Mouse (Mus musculus) kidney, postnatal 0 days (tissue): ENCODE results near the gene Osbpl3. TPM values are rescaled to one million over a fixed set of nuclear protein-coding genes. Genes with fewer than 3 reads are reported as not detected.

Source experiments
- ATAC-seq: fragments of 200-750 bp; cut with Nextera tagmentation; replicated peaks from 2 replicates; pipeline ENCODE4 v1.8.0; 2017; ENCODE audit warnings: low read depth, moderate number of reproducible peaks, moderate TSS enrichment, moderate library complexity; ENCODE audit not compliant: low FRiP score
- DNase-seq: peaks from one replicate; pipeline ENCODE4 v3.0.0-alpha.2; 2016; ENCODE audit warnings: low spot score
- H3K27ac ChIP-seq: fragments of 300-500 bp; sonication (generic); 2 replicates; pipeline ENCODE4 v1.5.1; 2014; ENCODE audit warnings: mild to moderate bottlenecking
- H3K27me3 ChIP-seq: fragments of 300-500 bp; sonication (generic); 2 replicates; pipeline ENCODE4 v1.6.1; 2014; ENCODE audit warnings: low read length, mixed read lengths; ENCODE audit not compliant: insufficient read depth
- H3K36me3 ChIP-seq: fragments of 300-500 bp; sonication (generic); 2 replicates; pipeline ENCODE4 v1.6.1; 2014; ENCODE audit warnings: low read length, mixed read lengths; ENCODE audit not compliant: insufficient read depth
- H3K4me1 ChIP-seq: fragments of 300-500 bp; sonication (generic); replicated peaks from 2 replicates; pipeline ENCODE4 v1.6.1; 2014; ENCODE audit warnings: antibody characterized with exemption, low read length, mixed read lengths; ENCODE audit not compliant: insufficient read depth
- H3K4me2 ChIP-seq: fragments of 300-500 bp; sonication (generic); 2 replicates; pipeline ENCODE4 v1.6.1; 2014; ENCODE audit warnings: mild to moderate bottlenecking, low read length, moderate library complexity, mixed read lengths
- H3K4me3 ChIP-seq: fragments of 300-500 bp; sonication (generic); replicated peaks from 2 replicates; pipeline ENCODE4 v1.5.1; 2014; ENCODE audit warnings: low read depth, low read length
- H3K9ac ChIP-seq: fragments of 300-500 bp; sonication (generic); 2 replicates; pipeline ENCODE4 v1.6.1; 2014; ENCODE audit warnings: low read depth, low read length
- H3K9me3 ChIP-seq: fragments of 300-500 bp; sonication (generic); replicated peaks from 2 replicates; pipeline ENCODE4 v1.6.1; 2016; ENCODE audit warnings: low read length, inconsistent platforms, mixed read lengths
- CTCF ChIP-seq: IDR thresholded peaks from 2 replicates; pipeline ENCODE4 v1.5.1; 2016; ENCODE audit warnings: antibody characterized with exemption, low read depth, mild to moderate bottlenecking, moderate library complexity
- WGBS: fragments of 180-500 bp; shearing (Covaris S2); extraction: QIAGEN DNeasy Blood & Tissue Kit; methylation state at CpG from one replicate; pipeline ENCODE4 v1.1.7; 2014; 5-methylcytosine and 5-hydroxymethylcytosine counted together
- polyA plus RNA-seq: library from polyadenylated mRNA; unstranded; fragments of >200 nt; fragmentation: Nextera tagmentation; extraction: Ambion mirVana; gene quantifications from 2 replicates; pipeline ENCODE4 v1.2.1, GENCODE M21; 2015

Osbpl3 gene
- polyA plus RNA-seq, 1 experiment from 2014 or later: 17.4 TPM

DNA sequence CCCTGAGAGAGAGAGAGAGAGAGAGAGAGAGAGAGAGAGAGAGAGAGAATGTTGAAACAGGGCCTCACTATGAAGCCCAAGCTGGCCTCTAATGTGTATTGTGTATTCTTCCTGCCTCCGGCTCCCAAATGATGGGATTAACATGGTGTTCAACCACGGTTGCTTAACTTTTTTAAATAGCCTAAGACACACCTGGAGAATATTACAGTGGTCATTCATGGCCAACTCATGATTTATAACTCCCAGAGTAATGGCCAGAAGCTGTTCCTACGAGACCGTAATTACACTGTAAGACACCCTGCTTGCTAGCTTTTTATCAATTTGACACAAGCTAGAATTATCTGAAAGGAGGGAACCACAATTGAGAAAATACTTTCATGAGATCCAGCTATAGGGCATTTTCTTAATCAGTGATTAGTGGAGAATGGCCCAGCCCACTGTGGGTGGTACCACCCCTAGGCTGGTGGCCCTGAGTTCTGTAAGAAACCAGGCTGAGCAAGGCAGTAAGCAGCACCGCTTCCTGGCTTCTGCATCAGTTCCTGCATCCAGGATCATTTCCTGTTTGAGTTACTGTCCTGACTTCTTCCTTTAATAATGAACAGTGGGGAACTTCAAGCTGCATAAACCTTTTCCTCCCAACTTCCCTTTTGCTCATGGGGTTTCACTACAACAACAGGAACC lies 115.6 kb downstream of the Osbpl3 start:
- no peak for TF ChIP-seq CTCF
- Histone ChIP-seq H3K27me3 (no peaks in the 10 kb centered on the region), H3K4me1 (peaks cover 5% of the 10 kb centered on the region; the same call in 1 of the 2 replicates), H3K4me2 (no peak overlapping the region), H3K9ac (no peak overlapping the region), H3K9me3 (no peaks in the 10 kb centered on the region), H3K36me3 (peaks cover 3% of the 10 kb centered on the region; the same call in 1 of the 2 replicates), H3K4me3 (no peak overlapping the region), H3K27ac (no peak overlapping the region)
- DNase-seq (no peak), ATAC-seq (no peak)
- WGBS: 66% methylated on average over 5 of the region's 5 CpGs

DNA sequence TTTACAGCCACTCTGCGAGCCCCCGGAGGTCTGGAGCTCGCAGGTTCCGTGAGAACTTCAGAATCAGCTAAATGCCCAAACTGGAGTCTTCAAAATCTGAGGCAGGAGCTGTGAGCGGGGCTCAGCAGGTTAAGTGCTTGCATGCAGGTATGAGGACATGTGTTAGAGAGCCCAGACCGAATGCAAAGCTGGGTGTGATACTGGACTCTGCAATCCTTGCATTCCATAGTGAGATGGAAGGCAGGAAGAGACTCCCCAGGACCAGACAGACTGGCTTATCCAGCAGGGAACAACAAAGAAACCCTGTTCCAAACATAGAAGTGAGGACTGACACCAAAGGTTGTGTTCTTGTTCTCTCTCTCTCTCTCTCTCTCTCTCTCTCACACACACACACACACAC lies 118.6 kb downstream of the Osbpl3 start:
- H3K27ac ChIP-seq: peak overlapping the region; percentile 19; the same call in 1 of the 2 replicates
- H3K4me3 ChIP-seq: no peak overlapping the region
- H3K4me2 ChIP-seq: no peak overlapping the region
- H3K27me3 ChIP-seq: no peaks in the 10 kb centered on the region
- TF ChIP-seq CTCF: no peak
- no peaks in the 10 kb centered on the region for H3K9me3 ChIP-seq
- no peak for DNase-seq
- ATAC-seq: no peak
- WGBS: 47% methylated on average over 6 of the region's 6 CpGs
- peaks cover 2% of the 10 kb centered on the region; the same call in 1 of the 2 replicates for H3K36me3 ChIP-seq
- no peak overlapping the region for H3K9ac ChIP-seq
- H3K4me1 ChIP-seq: peaks cover 5% of the 10 kb centered on the region; the same call in 1 of the 2 replicates

DNA sequence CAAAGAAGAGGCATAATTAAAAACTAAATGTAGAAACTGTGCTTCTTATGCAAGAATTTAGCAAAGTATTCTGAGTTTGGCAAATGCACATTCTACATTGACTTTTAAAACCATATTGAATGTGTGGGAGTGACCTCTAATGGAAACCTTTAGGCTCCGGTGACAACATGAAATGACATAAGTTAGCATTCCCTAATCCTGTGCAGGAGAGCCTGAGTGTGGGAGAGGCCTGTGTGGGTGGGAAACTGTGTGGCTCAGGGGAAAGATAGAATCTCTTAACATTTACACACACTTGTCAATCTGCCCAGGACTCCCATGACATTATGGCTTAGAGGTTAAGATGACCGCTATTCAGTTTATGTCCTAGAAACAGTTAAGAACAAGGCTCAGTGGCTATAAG lies 119.6 kb downstream of the Osbpl3 start:
- peaks cover 5% of the 10 kb centered on the region; the same call in 1 of the 2 replicates for H3K4me1 ChIP-seq
- H3K9ac ChIP-seq: no peak overlapping the region
- no peak overlapping the region for H3K27ac ChIP-seq
- no peaks in the 10 kb centered on the region for H3K9me3 ChIP-seq
- TF ChIP-seq CTCF: no peak
- no peaks in the 10 kb centered on the region for H3K36me3 ChIP-seq
- WGBS: 44% methylated on average over 2 of the region's 2 CpGs
- ATAC-seq: no peak
- no peaks in the 10 kb centered on the region for H3K27me3 ChIP-seq
- H3K4me3 ChIP-seq: no peak overlapping the region
- DNase-seq: no peak
- no peak overlapping the region for H3K4me2 ChIP-seq

DNA sequence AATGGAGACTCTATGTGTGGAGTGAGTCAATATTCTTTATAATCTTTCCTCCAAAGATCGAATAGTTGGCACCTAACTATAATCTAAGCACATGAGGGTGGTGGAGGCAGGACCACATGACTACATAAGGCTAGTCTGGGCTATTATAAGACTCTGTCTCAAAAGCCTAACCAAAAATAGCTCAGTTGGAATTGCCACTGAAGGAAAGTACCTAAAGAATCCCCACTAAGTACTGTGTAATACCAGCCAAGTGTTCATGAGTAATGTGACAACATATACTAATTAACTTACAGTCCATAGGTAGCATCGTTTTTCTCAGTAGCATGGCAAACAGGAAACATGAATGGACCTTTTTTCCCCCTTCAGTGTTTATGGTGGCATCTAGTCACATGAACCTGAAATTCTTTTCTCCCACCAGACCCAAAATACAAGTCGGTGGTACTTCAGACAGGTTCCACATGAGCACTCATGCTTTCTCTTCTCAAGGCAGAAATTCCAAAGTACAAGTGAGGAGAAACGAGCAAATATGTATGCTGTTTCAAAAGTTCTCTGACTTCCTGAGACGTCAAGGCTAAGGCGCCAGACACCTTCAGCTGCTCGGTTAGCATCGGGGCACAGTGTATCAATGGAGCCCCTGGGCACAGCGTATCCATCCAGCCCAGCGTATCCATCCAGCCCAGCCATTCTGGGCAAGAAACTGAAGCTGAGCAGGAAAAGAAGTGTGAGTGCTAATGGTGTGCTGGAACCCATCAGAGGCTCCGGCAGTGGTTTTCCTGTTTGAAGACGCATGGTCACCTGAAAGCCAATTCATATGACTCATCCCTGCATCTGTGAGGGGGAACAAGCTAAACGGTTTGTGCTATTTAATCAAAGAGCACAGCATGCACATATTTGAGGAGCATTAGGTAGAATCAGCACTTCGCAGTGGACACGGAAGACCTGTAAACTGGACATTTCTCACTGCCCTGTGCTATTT lies 120.9 kb downstream of the Osbpl3 start:
- H3K4me2 ChIP-seq: no peak overlapping the region
- DNase-seq: no peak
- H3K4me3 ChIP-seq: no peak overlapping the region
- H3K9me3 ChIP-seq: no peaks in the 10 kb centered on the region
- no peaks in the 10 kb centered on the region for H3K27me3 ChIP-seq
- H3K9ac ChIP-seq: no peak overlapping the region
- peaks cover 5% of the 10 kb centered on the region; the same call in 1 of the 2 replicates for H3K4me1 ChIP-seq
- no peak for TF ChIP-seq CTCF
- WGBS: 73% methylated on average over 15 of the region's 15 CpGs
- H3K36me3 ChIP-seq: no peaks in the 10 kb centered on the region
- 0 out of 2 replicates have a peak, but pooled peaks have one; percentile 6 for ATAC-seq
- no peak overlapping the region for H3K27ac ChIP-seq

DNA sequence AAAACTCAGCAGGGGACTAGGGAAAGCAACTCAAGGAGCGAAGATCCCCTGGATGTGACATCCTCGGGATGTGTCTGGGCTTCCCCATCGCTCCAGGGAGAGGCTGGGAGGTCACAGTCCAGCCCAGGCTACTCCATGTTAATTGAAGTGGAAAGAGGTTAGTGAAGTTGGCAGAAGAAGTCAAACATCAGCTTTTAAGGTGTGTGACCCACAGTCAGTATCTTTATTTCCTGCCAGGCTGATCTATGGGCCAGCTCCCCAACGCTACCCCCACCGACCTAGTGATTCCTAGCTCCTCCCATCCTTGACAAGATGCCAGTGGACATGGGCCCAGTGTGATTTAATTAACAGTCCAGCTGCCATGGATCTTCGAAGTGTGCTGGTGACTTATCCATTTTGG lies 122.7 kb downstream of the Osbpl3 start:
- ATAC-seq (peak; percentile 75), DNase-seq (peak; percentile 31)
- H3K27me3 ChIP-seq: no peaks in the 10 kb centered on the region
- H3K9ac ChIP-seq: no peak overlapping the region
- WGBS: 45% methylated on average over 6 of the region's 6 CpGs
- no peaks in the 10 kb centered on the region for H3K9me3 ChIP-seq
- TF ChIP-seq CTCF: no peak
- no peak overlapping the region for H3K4me2 ChIP-seq
- H3K4me3 ChIP-seq: no peak overlapping the region
- peaks cover 6% of the 10 kb centered on the region; the same call in 1 of the 2 replicates for H3K4me1 ChIP-seq
- no peaks in the 10 kb centered on the region for H3K36me3 ChIP-seq
- 0 out of 2 replicates have a peak overlapping the region, but pooled peaks have one; percentile 25 for H3K27ac ChIP-seq

DNA sequence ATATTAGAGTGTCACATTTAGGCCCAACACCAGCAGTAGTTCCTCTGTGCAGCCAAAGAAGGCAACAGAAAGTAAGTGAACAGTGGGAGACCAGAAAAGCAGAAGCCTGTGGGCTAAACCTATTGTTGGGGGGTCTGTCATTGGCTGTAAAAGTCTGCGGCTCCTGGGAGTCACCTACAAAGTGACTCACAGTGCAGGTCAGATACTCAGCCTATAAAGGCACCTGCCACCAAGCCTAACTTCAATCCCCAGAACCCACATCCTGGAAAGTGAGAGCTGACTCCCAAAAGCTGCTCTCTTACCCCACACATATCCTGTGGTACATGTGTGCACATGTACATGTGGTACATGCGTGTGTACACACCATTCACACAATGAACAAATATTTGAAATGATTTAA lies 124.5 kb downstream of the Osbpl3 start:
- H3K9me3 ChIP-seq: no peaks in the 10 kb centered on the region
- no peak for ATAC-seq
- H3K27me3 ChIP-seq: no peaks in the 10 kb centered on the region
- 91% methylated on average over 2 of the region's 2 CpGs for WGBS
- no peak overlapping the region for H3K4me2 ChIP-seq
- no peak overlapping the region for H3K9ac ChIP-seq
- no peak overlapping the region for H3K4me3 ChIP-seq
- no peak for TF ChIP-seq CTCF
- H3K27ac ChIP-seq: no peak overlapping the region
- no peaks in the 10 kb centered on the region for H3K36me3 ChIP-seq
- DNase-seq: no peak
- H3K4me1 ChIP-seq: 0 out of 2 replicates have a peak, but pooled peaks cover 4% of the 10 kb centered on the region
